Mouse (Mus musculus) liver, embryonic 14.5 days (tissue): ENCODE results near the gene Slc25a13. TPM values are rescaled to one million over a fixed set of nuclear protein-coding genes. Genes with fewer than 3 reads are reported as not detected.

Experiments used
- ATAC-seq: fragments of 200-750 bp; cut with Nextera tagmentation; 2 replicates; pipeline ENCODE4 v1.8.0; 2017; ENCODE audit warnings: moderate number of reproducible peaks, mild to moderate bottlenecking, moderate library complexity; ENCODE audit not compliant: insufficient read depth
- DNase-seq, 3 experiments: peaks; one replicate each; pipeline ENCODE4 v3.0.0-alpha.2; 2012 to 2013; ENCODE audit warnings: low read depth in 3 of 3, low spot score in 3 of 3
- H3K27ac ChIP-seq: fragments of 300-500 bp; sonication (generic); 2 replicates; pipeline ENCODE4 v1.5.1; 2014; ENCODE audit warnings: moderate library complexity, mild to moderate bottlenecking, control low read depth, inconsistent platforms
- H3K27me3 ChIP-seq: fragments of 300-500 bp; sonication (generic); 2 replicates; pipeline ENCODE4 v1.6.1; 2014; ENCODE audit warnings: mild to moderate bottlenecking, low read length, moderate library complexity; ENCODE audit not compliant: control insufficient read depth, insufficient read depth
- H3K36me3 ChIP-seq: fragments of 300-500 bp; sonication (generic); replicated peaks from 2 replicates; pipeline ENCODE4 v1.6.1; 2014; ENCODE audit warnings: low read depth; ENCODE audit not compliant: control insufficient read depth, insufficient read depth
- H3K4me1 ChIP-seq, 2 experiments: fragments of 200-500 bp in 1 of 2; fragments of 300-500 bp in 1 of 2; sonication (generic) in 1 of 2; replicated peaks; 2 replicates each; pipeline ENCODE4 v1.6.1; 2012 to 2014; ENCODE audit warnings: antibody characterized with exemption in 1 of 2, inconsistent platforms in 1 of 2, low read length in 1 of 2; ENCODE audit not compliant: control insufficient read depth in 2 of 2, insufficient read depth in 2 of 2
- H3K4me2 ChIP-seq: fragments of 300-500 bp; sonication (generic); 2 replicates; pipeline ENCODE4 v1.6.1; 2014; ENCODE audit warnings: low read depth, mild to moderate bottlenecking, control low read depth, moderate library complexity
- H3K4me3 ChIP-seq, 2 experiments: fragments of 200-500 bp in 1 of 2; fragments of 300-500 bp in 1 of 2; sonication (generic) in 1 of 2; 2 replicates each; pipeline ENCODE4 v1.5.1; 2012 to 2014; ENCODE audit warnings: low read depth in 2 of 2, low read length in 2 of 2, mild to moderate bottlenecking in 2 of 2, control low read depth in 1 of 2, inconsistent platforms in 1 of 2, moderate library complexity in 1 of 2; ENCODE audit not compliant: insufficient read depth in 1 of 2
- H3K9ac ChIP-seq: fragments of 300-500 bp; sonication (generic); replicated peaks from 2 replicates; pipeline ENCODE4 v1.6.1; 2014; ENCODE audit warnings: mild to moderate bottlenecking, control low read depth, moderate library complexity
- H3K9me3 ChIP-seq: fragments of 300-500 bp; sonication (generic); 2 replicates; pipeline ENCODE4 v1.6.1; 2016; ENCODE audit warnings: low read length, mixed read lengths; ENCODE audit not compliant: control insufficient read depth
- CTCF ChIP-seq: IDR thresholded peaks from 2 replicates; pipeline ENCODE4 v1.5.1; 2016; ENCODE audit warnings: antibody characterized with exemption, low read depth, control low read depth
- EP300 ChIP-seq: IDR thresholded peaks from 2 replicates; pipeline ENCODE4 v1.6.1; 2016; ENCODE audit warnings: antibody characterized with exemption, low read depth
- WGBS: fragments of 180-500 bp; shearing (Covaris S2); extraction: QIAGEN DNeasy Blood & Tissue Kit; methylation state at CpG from one replicate; pipeline ENCODE4 v1.1.7; 2014; ENCODE audit not compliant: insufficient replicate concordance; 5-methylcytosine and 5-hydroxymethylcytosine counted together
- polyA plus RNA-seq, 2 experiments: library from polyadenylated mRNA; depleted of rRNA in 1 of 2; stranded (reverse) in 1 of 2; unstranded in 1 of 2; fragments of >200 nt; fragmentation: Nextera tagmentation in 1 of 2; extraction: Ambion mirVana in 1 of 2; gene quantifications; 2 replicates each; pipeline versions ENCODE4 v1.2.1 to v1.2.3; 2012 to 2014

Slc25a13 gene
- polyA plus RNA-seq, 2 experiments = 11.6 to 26.0 TPM

DNA sequence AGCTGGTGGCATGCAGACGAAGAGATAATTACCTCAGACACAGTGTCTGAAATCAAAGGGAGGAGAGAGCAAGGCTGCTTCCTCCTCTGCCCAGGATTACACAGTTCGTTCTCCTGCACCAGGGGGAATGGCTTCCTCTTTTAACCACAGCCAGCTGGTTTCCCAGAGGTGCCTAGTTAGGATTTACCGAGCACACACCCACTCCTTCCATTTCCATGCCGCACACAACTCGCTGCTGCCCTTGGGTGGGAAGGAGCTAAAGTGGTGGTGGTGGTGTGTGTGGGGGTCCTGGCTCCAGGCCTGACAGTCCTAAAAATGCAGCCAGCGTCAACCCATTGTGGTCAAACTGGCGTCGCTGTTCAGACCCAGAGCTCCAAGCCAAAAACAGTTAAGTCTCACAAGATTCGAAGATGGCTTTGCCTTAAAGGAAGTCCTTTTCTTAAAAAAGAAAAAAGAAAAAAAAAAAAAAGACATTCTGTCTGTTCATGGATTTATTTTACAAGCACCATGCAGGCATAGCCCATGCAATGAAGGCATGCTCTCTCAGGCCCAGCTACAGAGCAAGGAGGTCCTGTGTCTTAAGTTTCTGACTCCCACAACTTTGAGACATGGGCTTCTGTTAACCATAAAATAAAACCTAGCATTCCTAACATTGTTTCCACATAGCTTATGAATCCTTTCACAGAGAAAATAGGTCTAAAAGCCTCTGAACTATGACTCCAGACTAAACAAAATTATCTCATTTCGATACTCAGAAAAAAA, 104.0 kb downstream of the Slc25a13 start:
- Histone ChIP-seq H3K27me3 (no peaks in the 10 kb centered on the region), H3K36me3 (no peaks in the 10 kb centered on the region), H3K4me2 (no peak overlapping the region), H3K9me3 (no peaks in the 10 kb centered on the region), H3K9ac (no peak overlapping the region), H3K4me3 (no peak overlapping the region), H3K27ac (no peak overlapping the region), H3K4me1 (no peaks in the 10 kb centered on the region)
- DNase-seq (no peak), ATAC-seq (no peak)
- TF ChIP-seq EP300 (no peak), CTCF (no peak)
- 67% methylated on average over 10 of the region's 10 CpGs for WGBS

GRCm38 (mm10) chr6:6107419-6107966, 109.5 kb downstream of the Slc25a13 start:
- H3K9ac ChIP-seq = no peak overlapping the region

DNA sequence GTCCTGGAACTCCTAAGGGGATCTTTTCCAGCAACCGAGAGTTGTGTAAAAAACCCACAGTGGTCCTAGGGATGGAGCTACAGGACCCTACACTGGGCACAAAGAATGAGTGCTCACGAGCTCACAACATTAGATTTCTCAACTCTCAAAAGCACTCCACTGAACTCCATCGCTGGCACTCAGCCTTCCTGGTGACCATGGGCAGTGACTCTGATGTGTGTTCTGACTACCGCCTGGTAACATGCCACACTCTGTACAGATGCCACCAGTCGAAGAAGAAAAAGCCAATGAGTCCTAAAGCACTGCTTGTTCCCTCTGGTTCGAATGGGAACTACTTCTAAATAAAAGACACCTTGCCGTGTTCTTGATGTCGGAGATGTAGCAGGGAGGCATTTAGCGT, 111.4 kb downstream of the Slc25a13 start:
- Histone ChIP-seq H3K27ac (no peak overlapping the region), H3K27me3 (no peaks in the 10 kb centered on the region), H3K4me3 (no peak overlapping the region), H3K36me3 (no peaks in the 10 kb centered on the region), H3K9ac (no peak overlapping the region), H3K9me3 (no peaks in the 10 kb centered on the region), H3K4me2 (no peak overlapping the region), H3K4me1 (no peaks in the 10 kb centered on the region; a peak in 1 of 4 replicates)
- TF ChIP-seq EP300 = no peak
- WGBS = 77% methylated on average over 9 of the region's 9 CpGs
- DNase-seq (no peak), ATAC-seq (no peak)

More at GRCm38 (mm10) chr6:6107419-6107966, 109.5 kb downstream of the Slc25a13 start:
- H3K4me3 ChIP-seq = no peak overlapping the region
- no peak overlapping the region for H3K27ac ChIP-seq
- no peaks in the 10 kb centered on the region for H3K27me3 ChIP-seq
- TF ChIP-seq EP300 (no peak), CTCF (no peak)
- H3K36me3 ChIP-seq = no peaks in the 10 kb centered on the region
- H3K4me1 ChIP-seq = no peaks in the 10 kb centered on the region; a peak in 1 of 4 replicates
- WGBS = 57% methylated on average over 5 of the region's 5 CpGs
- DNase-seq = no peak
- H3K4me2 ChIP-seq = no peak overlapping the region
- no peak for ATAC-seq
- H3K9me3 ChIP-seq = no peaks in the 10 kb centered on the region

- Histone ChIP-seq H3K27me3 (no peaks in the 10 kb centered on the region), H3K9me3 (no peaks in the 10 kb centered on the region), H3K4me2 (no peak overlapping the region), H3K36me3 (no peaks in the 10 kb centered on the region), H3K4me3 (no peak overlapping the region), H3K27ac (no peak overlapping the region), H3K9ac (no peak overlapping the region), H3K4me1 (no peaks in the 10 kb centered on the region; a peak in 1 of 4 replicates)
- ATAC-seq = no peak
- TF ChIP-seq EP300 = no peak
- TF ChIP-seq CTCF = no peak
- WGBS = 82% methylated on average over 2 of the region's 2 CpGs
- DNase-seq = no peak
Measured at GRCm38 (mm10) chr6:6103469-6103868, 113.5 kb downstream of the Slc25a13 start.

GRCm38 (mm10) chr6:6101605-6102004, 115.4 kb downstream of the Slc25a13 start:
- ATAC-seq = no peak
- Histone ChIP-seq H3K4me3 (no peak overlapping the region), H3K36me3 (no peaks in the 10 kb centered on the region), H3K4me1 (no peaks in the 10 kb centered on the region; a peak in 1 of 4 replicates), H3K4me2 (no peak overlapping the region), H3K9ac (no peak overlapping the region), H3K27ac (no peak overlapping the region), H3K27me3 (no peaks in the 10 kb centered on the region), H3K9me3 (no peaks in the 10 kb centered on the region)
- no peak for TF ChIP-seq EP300
- no peak for TF ChIP-seq CTCF
- DNase-seq = no peak
- 78% methylated on average over 4 of the region's 4 CpGs for WGBS
